Mouse (Mus musculus): Measurements from ENCODE around the gene Enpp1. TPM values are rescaled to one million over a fixed set of nuclear protein-coding genes. Genes with fewer than 3 reads are reported as not detected.

Gene Enpp1
- total RNA-seq, 2 experiments from 2014 or later, result 2.7 to 4.1 TPM

DNA sequence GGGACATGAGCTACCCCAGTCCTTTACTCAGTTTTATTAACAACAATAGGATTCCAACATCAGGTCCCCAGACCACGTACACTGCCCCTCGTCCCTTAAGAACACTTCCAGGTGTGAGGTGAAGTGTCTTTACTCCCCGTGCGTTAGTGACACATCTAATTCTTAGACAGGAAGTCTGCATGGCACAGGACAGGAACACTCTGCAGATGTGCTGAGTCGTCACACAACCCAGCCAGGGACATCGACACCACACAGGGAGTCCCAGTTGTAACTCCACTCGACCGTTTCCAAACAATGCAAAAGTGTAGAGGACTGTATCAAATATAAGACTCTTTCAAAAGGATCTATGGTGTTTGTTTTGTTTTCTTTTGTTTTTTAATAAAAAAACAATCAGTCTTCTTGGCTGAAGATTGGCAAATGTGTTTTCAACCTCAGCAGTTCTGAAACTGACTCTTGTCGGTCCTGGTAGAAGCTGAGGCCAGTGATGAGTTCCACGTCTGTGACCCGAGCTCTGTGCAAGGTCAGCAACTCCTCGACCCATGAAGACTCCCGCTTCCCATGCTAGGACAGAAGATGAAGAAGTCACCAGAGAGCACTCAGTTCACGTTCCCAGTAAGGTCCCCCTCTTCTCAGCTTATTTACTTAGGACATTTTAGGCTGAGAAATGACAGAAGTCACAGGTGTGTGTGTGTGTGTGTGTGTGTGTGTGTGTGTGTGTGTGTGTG lies 70.4 kb downstream of the Enpp1 start:
- DNase-seq (ENCODE audit: low spot score in 2 of 2), result no peak
- Histone ChIP-seq H3K4me3 (no peak overlapping the region), H3K27ac (no peak overlapping the region)
- no peak for TF ChIP-seq CTCF (conservative IDR thresholded peaks at IDR 0.05)

- no peak for TF ChIP-seq CTCF (conservative IDR thresholded peaks at IDR 0.05)
- Histone ChIP-seq H3K4me3 (no peak overlapping the region), H3K27ac (no peak overlapping the region)
- DNase-seq (ENCODE audit: low spot score in 2 of 2), result no peak
Measured at GRCm38 (mm10) chr10:24640186-24640875, 71.6 kb downstream of the Enpp1 start.

DNA sequence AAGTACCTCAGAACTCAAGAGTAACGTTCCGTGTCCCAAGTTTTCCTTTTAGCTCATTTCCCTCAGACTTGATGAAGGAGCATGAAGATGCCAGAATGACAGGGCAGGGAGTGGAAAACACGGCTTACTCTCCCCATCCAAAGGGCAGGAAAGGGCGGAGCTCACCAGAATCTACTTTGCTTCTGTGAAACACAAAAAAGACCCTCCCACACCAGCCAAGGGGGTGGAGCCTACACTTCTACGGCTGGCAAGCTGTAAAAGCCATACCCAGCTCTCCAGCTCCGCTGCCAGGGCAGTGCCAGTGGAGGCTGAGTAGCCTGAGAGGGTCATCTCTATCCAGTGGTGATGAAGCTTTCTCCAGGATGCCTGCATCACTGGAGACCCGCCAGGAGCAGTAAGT lies 72.4 kb downstream of the Enpp1 start:
- TF ChIP-seq CTCF (conservative IDR thresholded peaks at IDR 0.05), result no peak
- H3K27ac ChIP-seq, result no peak overlapping the region
- no peak overlapping the region for H3K4me3 ChIP-seq
- DNase-seq (ENCODE audit: low spot score in 2 of 2), result no peak

- DNase-seq (ENCODE audit: low spot score in 2 of 2), result no peak
- Histone ChIP-seq H3K27ac (no peak overlapping the region), H3K4me3 (no peak overlapping the region)
- TF ChIP-seq CTCF (conservative IDR thresholded peaks at IDR 0.05), result no peak
Measured at GRCm38 (mm10) chr10:24638306-24639070, 73.5 kb downstream of the Enpp1 start.

DNA sequence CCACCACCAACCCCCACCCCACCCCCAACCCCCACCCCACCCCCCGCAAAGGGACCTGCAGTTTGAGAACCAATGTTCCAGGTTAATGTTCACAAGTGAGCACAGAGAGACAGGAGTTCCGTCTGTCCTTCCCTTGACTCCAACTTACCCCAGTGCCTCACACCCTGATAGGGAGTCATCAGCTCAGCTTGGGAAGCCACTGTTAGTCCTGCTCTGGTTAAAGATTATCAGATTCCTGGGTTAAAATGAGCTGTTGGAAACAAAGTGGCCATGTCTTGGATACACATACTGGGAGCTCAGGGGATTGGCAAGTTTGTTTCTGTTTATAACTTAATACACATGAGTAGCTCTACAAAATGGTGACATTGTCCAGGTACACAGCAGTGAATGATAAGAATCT lies 75.0 kb downstream of the Enpp1 start:
- Histone ChIP-seq H3K27ac (no peak overlapping the region), H3K4me3 (no peak overlapping the region)
- no peak for TF ChIP-seq CTCF (conservative IDR thresholded peaks at IDR 0.05)
- no peak for DNase-seq (ENCODE audit: low spot score in 2 of 2)

DNA sequence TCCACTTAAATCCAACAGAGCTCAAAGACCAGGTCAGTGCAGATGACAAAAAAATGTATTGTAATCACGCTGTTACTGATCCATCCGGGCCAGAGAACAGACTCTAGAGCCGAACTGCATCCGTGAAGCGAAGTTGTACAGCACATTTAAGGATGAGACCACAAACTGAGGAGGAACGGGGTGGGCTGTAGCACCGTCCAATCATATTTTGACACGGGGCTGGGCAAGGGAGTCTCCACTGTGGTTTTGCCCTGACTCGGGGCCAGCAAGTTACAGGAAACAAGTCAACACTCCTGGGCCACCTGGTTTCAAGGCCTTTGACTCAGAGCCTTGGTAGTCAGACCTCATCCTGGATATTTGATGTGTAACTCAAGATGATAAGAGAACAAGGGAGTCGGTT lies 76.1 kb downstream of the Enpp1 start:
- TF ChIP-seq CTCF (conservative IDR thresholded peaks at IDR 0.05), result no peak
- no peak for DNase-seq (ENCODE audit: low spot score in 2 of 2)
- H3K4me3 ChIP-seq, result no peak overlapping the region
- no peak overlapping the region for H3K27ac ChIP-seq

GRCm38 (mm10) chr10:24635331-24635815 lies 76.6 kb downstream of the Enpp1 start:
- no peak for TF ChIP-seq CTCF (conservative IDR thresholded peaks at IDR 0.05)
- no peak for DNase-seq (ENCODE audit: low spot score in 2 of 2)
- Histone ChIP-seq H3K4me3 (no peak overlapping the region), H3K27ac (no peak overlapping the region)

DNA sequence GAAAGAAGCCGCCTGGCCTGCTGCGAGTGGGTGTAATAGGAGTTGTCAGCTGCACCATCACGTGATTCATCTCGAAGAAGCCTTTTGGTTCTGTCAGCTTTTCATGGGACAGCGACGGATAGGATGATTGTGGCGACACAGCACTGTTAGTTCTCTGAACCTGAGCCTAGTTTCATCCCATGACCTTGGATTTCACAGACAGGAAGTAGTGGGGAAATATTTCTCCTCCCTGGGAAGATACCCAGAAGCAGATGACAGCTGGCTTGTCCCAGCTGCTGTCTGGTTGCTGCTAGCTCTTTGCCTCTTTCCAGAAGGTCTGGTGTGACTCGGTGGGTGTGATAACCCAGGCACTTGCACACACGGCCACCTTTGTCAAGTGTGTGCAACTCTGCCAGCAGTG lies 77.7 kb downstream of the Enpp1 start:
- Histone ChIP-seq H3K27ac (no peak overlapping the region), H3K4me3 (no peak overlapping the region)
- TF ChIP-seq CTCF (conservative IDR thresholded peaks at IDR 0.05), result no peak
- DNase-seq (ENCODE audit: low spot score in 2 of 2), result no peak

DNA sequence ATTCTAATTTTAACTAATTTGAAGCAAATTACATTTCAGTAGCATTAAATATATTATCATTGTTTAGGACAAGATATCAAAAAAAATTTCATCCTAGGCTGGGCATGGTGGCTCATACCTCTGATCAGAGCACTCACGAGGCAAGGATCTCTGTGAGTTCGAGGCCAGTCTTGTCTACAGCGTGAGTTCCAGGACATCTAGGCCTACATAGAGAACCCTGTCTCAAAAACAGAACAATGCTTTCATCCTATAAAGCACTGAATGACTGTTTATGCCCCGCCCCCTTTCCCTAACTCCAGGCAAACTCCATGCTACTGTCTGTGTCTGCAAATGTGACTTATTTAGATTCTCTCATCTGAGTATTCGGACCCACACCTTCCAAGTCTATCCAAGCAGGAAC lies 80.8 kb downstream of the Enpp1 start:
- no peak for DNase-seq (ENCODE audit: low spot score in 2 of 2)
- no peak overlapping the region for H3K4me3 ChIP-seq
- H3K27ac ChIP-seq, result no peak overlapping the region
- TF ChIP-seq CTCF (conservative IDR thresholded peaks at IDR 0.05), result no peak

- Histone ChIP-seq H3K4me3 (no peak overlapping the region), H3K27ac (no peak overlapping the region)
- peak; percentile 51 to 80 for DNase-seq (ENCODE audit: low spot score in 2 of 2)
- peak; percentile 94 for TF ChIP-seq CTCF (conservative IDR thresholded peaks at IDR 0.05)
Measured at GRCm38 (mm10) chr10:24630469-24631081, 81.4 kb downstream of the Enpp1 start.

DNA sequence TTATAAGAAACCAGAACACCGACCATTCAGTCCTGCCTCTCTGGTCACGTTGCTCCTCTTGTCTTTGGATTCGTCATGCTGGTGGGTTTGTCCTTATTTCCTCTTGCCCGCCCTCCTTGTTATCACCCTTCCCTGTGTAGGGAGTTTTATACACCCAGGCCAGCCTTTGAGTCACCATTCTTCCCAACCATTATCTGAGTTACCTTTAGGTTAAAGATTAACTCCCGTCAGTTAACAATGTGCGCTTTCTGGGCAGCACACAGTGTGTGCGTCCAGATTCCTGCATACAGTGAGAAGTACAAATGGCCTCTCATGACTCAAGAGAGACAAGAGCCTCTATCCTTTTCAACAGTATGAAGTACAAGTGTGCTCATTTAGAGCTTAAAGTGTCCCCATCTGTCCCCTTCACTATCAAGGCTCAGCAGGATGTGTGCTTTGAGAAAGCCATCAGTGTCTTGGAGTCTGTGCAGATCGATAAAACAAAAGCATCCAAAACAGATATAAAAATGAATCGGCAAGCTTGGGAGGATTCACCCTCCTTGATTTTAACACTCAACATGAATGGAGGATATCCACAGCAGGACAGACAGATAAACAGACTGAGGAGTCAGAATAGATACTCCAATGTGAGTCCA lies 82.8 kb downstream of the Enpp1 start:
- no peak overlapping the region for H3K4me3 ChIP-seq
- H3K27ac ChIP-seq, result no peak overlapping the region
- TF ChIP-seq CTCF (conservative IDR thresholded peaks at IDR 0.05), result no peak
- DNase-seq (ENCODE audit: low spot score in 2 of 2), result no peak

- no peak for DNase-seq (ENCODE audit: low spot score in 2 of 2)
- TF ChIP-seq CTCF (conservative IDR thresholded peaks at IDR 0.05), result no peak
- Histone ChIP-seq H3K27ac (no peak overlapping the region), H3K4me3 (no peak overlapping the region)
Measured at GRCm38 (mm10) chr10:24628466-24628865, 83.5 kb downstream of the Enpp1 start.

All from layer of hippocampus, adult 2 months (tissue).